Mouse (Mus musculus) stomach, postnatal 0 days (tissue): ENCODE results near the gene Ccdc146. TPM values are rescaled to one million over a fixed set of nuclear protein-coding genes. Genes with fewer than 3 reads are reported as not detected.
A peak's percentile ranks its signal among the peaks of the same experiment; 100 is the strongest.
"Not testable (repeated sequence)": the region's sequence is repeated elsewhere in the genome, so short reads cannot be mapped to it uniquely, and the experiment has no call there.

ENCODE experiments used
- ATAC-seq: fragments of 200-750 bp; cut with Nextera tagmentation; 2 replicates; pipeline ENCODE4 v1.8.0; 2017; ENCODE audit not compliant: low FRiP score, low TSS enrichment
- DNase-seq: peaks from one replicate; pipeline ENCODE4 v3.0.0-alpha.2; 2016; ENCODE audit warnings: low spot score
- H3K27ac ChIP-seq: fragments of 300-500 bp; sonication (generic); replicated peaks from 2 replicates; pipeline ENCODE4 v1.5.1; 2014; ENCODE audit warnings: mild to moderate bottlenecking, control low read depth
- H3K27me3 ChIP-seq: fragments of 300-500 bp; sonication (generic); 2 replicates; pipeline ENCODE4 v1.6.1; 2014; ENCODE audit warnings: low read length; ENCODE audit not compliant: control insufficient read depth, insufficient read depth
- H3K36me3 ChIP-seq: fragments of 300-500 bp; sonication (generic); 2 replicates; pipeline ENCODE4 v1.6.1; 2014; ENCODE audit warnings: low read length, mixed read lengths; ENCODE audit not compliant: control insufficient read depth, insufficient read depth
- H3K4me1 ChIP-seq: fragments of 300-500 bp; sonication (generic); replicated peaks from 2 replicates; pipeline ENCODE4 v1.6.1; 2014; ENCODE audit warnings: antibody characterized with exemption; ENCODE audit not compliant: control insufficient read depth, insufficient read depth
- H3K4me2 ChIP-seq: fragments of 300-500 bp; sonication (generic); replicated peaks from 2 replicates; pipeline ENCODE4 v1.6.1; 2014; ENCODE audit warnings: low read depth, mild to moderate bottlenecking, control low read depth, moderate library complexity
- H3K4me3 ChIP-seq: fragments of 300-500 bp; sonication (generic); 2 replicates; pipeline ENCODE4 v1.5.1; 2014; ENCODE audit warnings: low read depth, low read length, control low read depth
- H3K9ac ChIP-seq: fragments of 300-500 bp; sonication (generic); 2 replicates; pipeline ENCODE4 v1.6.1; 2014; ENCODE audit warnings: mild to moderate bottlenecking, low read length, control low read depth, mixed read lengths
- H3K9me3 ChIP-seq: fragments of 300-500 bp; sonication (generic); 2 replicates; pipeline ENCODE4 v1.6.1; 2016; ENCODE audit warnings: low read length; ENCODE audit not compliant: control insufficient read depth
- CTCF ChIP-seq: IDR thresholded peaks from 2 replicates; pipeline ENCODE4 v1.5.1; 2016; ENCODE audit warnings: antibody characterized with exemption, low read depth, mild to moderate bottlenecking, moderate library complexity
- EP300 ChIP-seq: optimal IDR thresholded peaks from 2 replicates; pipeline ENCODE3; 2016; ENCODE audit warnings: antibody characterized with exemption
- WGBS: fragments of 180-500 bp; shearing (Covaris S2); extraction: QIAGEN DNeasy Blood & Tissue Kit; methylation state at CpG from one replicate; pipeline ENCODE4 v1.1.7; 2014; 5-methylcytosine and 5-hydroxymethylcytosine counted together
- polyA plus RNA-seq: library from polyadenylated mRNA; unstranded; fragments of >200 nt; fragmentation: Nextera tagmentation; extraction: Ambion mirVana; gene quantifications from 2 replicates; pipeline ENCODE4 v1.2.1, GENCODE M21; 2015

The Ccdc146 gene
- polyA plus RNA-seq, 1 experiment from 2014 or later, result 0.22 TPM

DNA sequence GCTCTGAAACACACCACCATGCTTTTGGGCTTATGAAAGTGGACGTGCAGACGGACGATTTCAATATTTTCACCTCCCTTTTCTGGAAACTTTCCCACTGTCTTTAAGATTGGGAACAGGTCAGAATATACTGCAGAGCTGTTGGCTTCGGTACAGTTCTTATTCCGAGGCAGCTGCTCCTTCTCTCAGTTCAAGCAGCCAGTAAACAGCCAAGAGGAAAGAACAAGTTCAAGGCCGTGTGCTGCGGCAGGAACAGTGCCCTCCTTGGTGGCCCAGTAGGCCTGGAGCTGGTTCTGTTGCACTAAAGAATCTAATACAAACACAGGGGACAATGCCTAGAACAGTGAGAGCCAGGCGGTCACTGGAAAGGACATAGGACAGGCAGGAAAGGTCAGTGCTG, 133.9 kb downstream of the Ccdc146 start:
- DNase-seq (no peak), ATAC-seq (no peak)
- H3K9ac ChIP-seq, result no peak overlapping the region
- H3K27me3 ChIP-seq, result no peaks in the 10 kb centered on the region
- no peak overlapping the region for H3K4me2 ChIP-seq
- no peak overlapping the region for H3K4me3 ChIP-seq
- no peaks in the 10 kb centered on the region for H3K36me3 ChIP-seq
- H3K4me1 ChIP-seq, result no peaks in the 10 kb centered on the region
- no peak overlapping the region for H3K27ac ChIP-seq
- TF ChIP-seq EP300 (no peak), CTCF (no peak)
- no peaks in the 10 kb centered on the region for H3K9me3 ChIP-seq
- 53% methylated on average over 8 of the region's 8 CpGs for WGBS

DNA sequence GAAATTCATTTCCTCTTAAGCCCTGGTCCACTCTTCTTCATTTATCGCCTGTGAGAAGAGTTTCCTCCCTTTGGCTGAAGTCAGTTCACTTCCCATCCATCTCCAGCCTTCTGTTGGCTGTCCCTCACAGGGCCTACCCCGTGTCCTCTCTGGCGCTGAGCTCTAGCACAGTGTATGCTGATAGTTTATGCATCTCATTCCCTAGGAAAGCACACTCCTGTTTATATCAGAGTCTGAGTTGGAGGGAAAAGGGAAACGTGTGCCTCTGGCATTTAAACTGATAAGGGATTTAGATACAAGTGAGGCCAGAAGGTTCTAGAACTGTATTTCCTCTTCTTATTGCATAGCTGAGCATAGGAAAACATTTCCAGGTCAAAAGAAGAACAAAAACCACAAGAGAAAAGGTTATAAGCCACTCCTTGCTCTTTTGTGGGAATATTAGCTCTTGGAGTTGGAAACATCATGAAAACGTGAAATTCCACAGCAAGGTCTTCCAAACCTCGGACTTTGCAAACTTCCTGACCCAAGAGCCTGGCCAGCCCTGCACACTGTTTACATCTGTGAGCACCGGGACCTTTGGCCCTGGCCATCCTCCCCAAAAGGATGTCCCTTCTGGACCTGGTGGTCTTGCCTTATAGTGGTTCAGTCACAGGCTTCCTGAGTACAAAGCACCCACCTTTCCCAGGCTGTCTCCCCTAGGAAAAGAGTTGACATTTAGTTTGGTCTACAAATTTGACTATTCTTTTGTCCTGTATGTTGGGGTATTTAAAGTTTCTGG, 135.6 kb downstream of the Ccdc146 start:
- ATAC-seq (0 out of 2 replicates have a peak, but pooled peaks have one; percentile 54), DNase-seq (no peak)
- Histone ChIP-seq H3K4me2 (no peak overlapping the region), H3K4me3 (no peak overlapping the region), H3K27me3 (no peaks in the 10 kb centered on the region), H3K27ac (no peak overlapping the region), H3K4me1 (no peaks in the 10 kb centered on the region), H3K36me3 (no peaks in the 10 kb centered on the region), H3K9me3 (no peaks in the 10 kb centered on the region), H3K9ac (no peak overlapping the region)
- TF ChIP-seq CTCF (no peak), EP300 (no peak)
- 46% methylated on average over 7 of the region's 7 CpGs for WGBS

DNA sequence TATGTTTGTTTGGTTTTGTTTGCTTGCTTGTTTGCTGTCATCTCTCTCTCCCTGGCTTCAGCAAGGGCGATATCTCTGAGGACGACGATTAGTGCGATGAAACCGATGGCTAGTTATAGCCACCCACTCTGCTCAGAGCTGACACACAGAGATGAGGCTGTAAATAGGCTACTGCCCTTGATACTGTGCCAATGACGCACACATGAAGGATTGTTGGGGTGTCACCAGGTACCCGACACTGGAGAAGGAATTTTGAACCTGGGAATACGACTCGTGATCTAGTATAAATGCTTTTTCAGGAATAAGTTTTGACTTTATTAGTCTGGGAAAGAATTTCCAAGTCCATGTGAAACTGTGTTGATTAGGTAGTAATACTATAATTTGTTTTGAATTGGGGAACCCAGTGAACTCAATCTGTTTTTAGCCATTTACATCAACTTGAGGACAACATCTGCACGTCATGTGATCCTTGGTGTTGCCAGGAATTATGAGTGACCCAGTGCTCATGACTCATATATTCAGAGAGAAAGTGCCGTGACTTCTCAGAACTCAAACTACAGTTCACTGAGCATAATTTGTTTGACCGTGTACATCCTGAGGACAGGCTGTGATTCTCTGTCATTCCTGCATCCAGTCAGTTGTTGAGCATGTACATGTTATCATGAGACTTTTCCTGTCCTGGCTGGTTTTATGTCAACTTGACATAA, 141.0 kb downstream of the Ccdc146 start:
- no peaks in the 10 kb centered on the region for H3K9me3 ChIP-seq
- no peaks in the 10 kb centered on the region for H3K36me3 ChIP-seq
- no peak overlapping the region for H3K9ac ChIP-seq
- no peak overlapping the region for H3K27ac ChIP-seq
- no peak for DNase-seq
- no peak for TF ChIP-seq CTCF
- no peak for TF ChIP-seq EP300
- WGBS, result 82% methylated on average over 12 of the region's 12 CpGs
- no peak for ATAC-seq
- no peak overlapping the region for H3K4me3 ChIP-seq
- H3K27me3 ChIP-seq, result no peaks in the 10 kb centered on the region
- no peak overlapping the region for H3K4me2 ChIP-seq
- H3K4me1 ChIP-seq, result no peaks in the 10 kb centered on the region

DNA sequence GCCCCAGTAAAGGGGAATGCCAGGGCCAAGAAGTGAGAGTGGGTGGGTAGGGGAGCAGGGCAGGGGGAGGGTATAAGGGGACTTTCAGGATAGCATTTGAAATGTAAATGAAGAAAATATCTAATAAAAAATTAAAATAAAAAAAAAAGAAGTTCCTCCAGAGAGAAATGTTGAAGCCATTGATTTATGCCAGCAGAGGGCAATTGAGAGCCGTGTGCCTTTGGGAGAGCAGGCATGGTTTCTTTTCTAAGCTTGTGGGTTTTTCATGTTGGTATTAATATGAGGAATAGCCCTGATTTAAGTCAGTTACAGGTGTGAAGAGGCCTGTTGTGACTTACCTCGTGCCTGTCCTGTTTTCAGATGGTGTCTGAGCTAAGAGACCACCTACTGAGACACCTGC, 146.8 kb downstream of the Ccdc146 start:
- peak; percentile 67 for TF ChIP-seq CTCF
- H3K36me3 ChIP-seq, H3K27me3 ChIP-seq, H3K4me1 ChIP-seq, H3K4me3 ChIP-seq, H3K9me3 ChIP-seq, ATAC-seq, DNase-seq, H3K4me2 ChIP-seq, H3K27ac ChIP-seq, H3K9ac ChIP-seq: not testable (repeated sequence)
- 47% methylated on average over 2 of the region's 2 CpGs for WGBS

DNA sequence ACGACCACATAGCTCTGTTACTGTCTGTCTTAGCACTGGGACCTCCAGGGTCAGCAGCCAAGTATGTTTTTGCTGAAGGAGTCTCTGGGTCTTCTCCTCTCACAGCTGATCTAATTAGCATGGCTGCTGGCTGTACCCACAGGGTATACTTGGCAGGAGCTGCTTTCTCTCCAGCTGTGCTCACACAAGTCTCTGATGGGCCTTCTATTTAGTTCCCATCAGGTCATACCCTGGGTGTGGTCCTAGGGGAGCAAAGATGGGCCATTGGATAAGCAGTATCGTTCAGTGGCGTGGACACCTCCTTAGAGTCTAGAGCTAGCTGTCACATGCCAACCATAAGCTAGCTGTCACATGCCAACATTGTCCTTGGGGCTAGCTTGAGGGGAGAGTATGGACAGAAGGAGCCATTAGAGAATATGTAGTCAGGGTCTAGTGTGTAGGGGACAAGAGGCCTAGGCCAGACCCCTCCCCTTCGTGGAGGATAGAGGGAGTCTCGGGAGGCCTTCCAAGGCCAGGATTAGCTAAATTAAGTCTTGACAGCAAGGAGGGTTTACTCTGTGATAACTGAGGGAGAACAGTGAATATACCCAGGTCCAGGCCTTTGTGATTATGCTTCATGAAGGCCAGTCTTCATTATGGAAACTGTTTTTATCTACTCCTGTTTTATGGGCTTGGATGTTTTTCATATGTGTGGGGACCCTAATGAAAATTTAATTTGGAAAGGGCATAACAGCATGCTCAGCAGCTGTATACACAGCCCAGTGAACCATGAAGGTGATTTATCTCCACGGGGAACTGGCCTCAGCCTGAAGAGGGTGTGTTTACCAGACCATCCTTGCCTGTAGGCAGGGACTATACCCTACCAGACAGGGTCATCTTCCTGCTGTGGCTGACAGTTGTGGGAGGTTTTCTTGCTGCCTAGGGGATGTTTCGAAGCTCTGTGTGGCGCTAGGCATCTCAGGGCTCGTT, 152.8 kb downstream of the Ccdc146 start:
- DNase-seq (no peak), ATAC-seq (no peak)
- H3K9ac ChIP-seq, result no peak overlapping the region
- no peaks in the 10 kb centered on the region for H3K36me3 ChIP-seq
- H3K9me3 ChIP-seq, result no peaks in the 10 kb centered on the region
- WGBS, result 53% methylated on average over 9 of the region's 9 CpGs
- TF ChIP-seq CTCF (no peak), EP300 (no peak)
- no peaks in the 10 kb centered on the region for H3K4me1 ChIP-seq
- no peak overlapping the region for H3K4me3 ChIP-seq
- H3K27me3 ChIP-seq, result no peaks in the 10 kb centered on the region
- H3K4me2 ChIP-seq, result no peak overlapping the region
- H3K27ac ChIP-seq, result peak overlapping the region; percentile 24; the same call in 1 of the 2 replicates
